Mouse (Mus musculus) olfactory bulb, adult 2 months (tissue): ENCODE results near the gene C2cd4a.

Source experiments
- CTCF ChIP-seq: fragments of 200-500 bp; IDR thresholded peaks from 2 replicates; pipeline ENCODE4 v1.5.1; 2012; ENCODE audit warnings: low read depth, mild to moderate bottlenecking, low read length, moderate library complexity; ENCODE audit not compliant: insufficient read depth
- POLR2A ChIP-seq: fragments of 200-500 bp; IDR thresholded peaks from 2 replicates; pipeline ENCODE4 v1.6.1; 2012; ENCODE audit warnings: mild to moderate bottlenecking, low read depth, low read length, moderate library complexity; ENCODE audit not compliant: insufficient read depth

- TF ChIP-seq CTCF: no peak
- no peak for TF ChIP-seq POLR2A
Observed at GRCm38 (mm10) chr9:67851150-67851549, 19.0 kb upstream of the C2cd4a start.
